Mouse (Mus musculus) olfactory bulb, adult 2 months (tissue): ENCODE measurements at regions not wholly inside any gene's neighbourhood (a gene's known extent, or its start where the extent isn't known, plus 50 kb on each side); places are given as distances from the start of the nearest gene placed in this dataset.

Source experiments
- H3K27ac ChIP-seq: fragments of 200-500 bp; 2 replicates; pipeline ENCODE4 v1.5.1; 2012; ENCODE audit warnings: low read depth, low read length; ENCODE audit not compliant: insufficient read depth
- H3K4me1 ChIP-seq: fragments of 200-500 bp; 2 replicates; pipeline ENCODE4 v1.6.1; 2012; ENCODE audit warnings: low read length; ENCODE audit not compliant: control insufficient read depth, insufficient read depth
- H3K4me3 ChIP-seq: fragments of 200-500 bp; 2 replicates; pipeline ENCODE4 v1.5.1; 2012; ENCODE audit warnings: mild to moderate bottlenecking, low read depth, low read length, moderate library complexity; ENCODE audit not compliant: insufficient read depth
- CTCF ChIP-seq: fragments of 200-500 bp; IDR thresholded peaks from 2 replicates; pipeline ENCODE4 v1.5.1; 2012; ENCODE audit warnings: low read depth, mild to moderate bottlenecking, low read length, moderate library complexity; ENCODE audit not compliant: insufficient read depth
- POLR2A ChIP-seq: fragments of 200-500 bp; IDR thresholded peaks from 2 replicates; pipeline ENCODE4 v1.6.1; 2012; ENCODE audit warnings: mild to moderate bottlenecking, low read depth, low read length, moderate library complexity; ENCODE audit not compliant: insufficient read depth
- WGBS: fragments of 180-500 bp; shearing (Covaris S2); methylation state at CpG from one replicate; pipeline ENCODE4 v1.1.7; 2018; 5-methylcytosine and 5-hydroxymethylcytosine counted together

DNA sequence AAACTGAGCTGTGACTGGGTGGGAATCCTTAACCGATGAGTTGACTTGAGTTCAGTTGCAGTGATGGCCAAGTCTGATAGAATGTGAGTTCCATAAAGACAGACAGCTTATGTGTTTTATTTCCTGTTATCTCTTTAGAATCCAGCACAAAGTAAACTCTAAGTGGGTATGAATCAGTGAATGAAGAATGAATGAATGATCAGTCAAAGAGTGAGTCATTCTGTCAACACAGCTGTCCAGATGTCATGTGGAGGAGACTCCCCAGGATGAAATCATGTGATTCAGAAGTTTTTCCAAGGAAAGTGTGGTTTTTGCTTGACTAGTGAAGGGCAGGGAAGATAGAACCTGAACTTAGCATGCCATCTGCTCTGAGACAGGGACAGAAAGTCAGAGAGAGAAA is 732.0 kb upstream of the A1bg start:
- Histone ChIP-seq H3K27ac (no peak overlapping the region), H3K4me1 (no peaks in the 10 kb centered on the region), H3K4me3 (no peak overlapping the region)
- WGBS, result 92% methylated on average over 1 of the region's 1 CpGs
- TF ChIP-seq CTCF, result no peak
- TF ChIP-seq POLR2A, result no peak

DNA sequence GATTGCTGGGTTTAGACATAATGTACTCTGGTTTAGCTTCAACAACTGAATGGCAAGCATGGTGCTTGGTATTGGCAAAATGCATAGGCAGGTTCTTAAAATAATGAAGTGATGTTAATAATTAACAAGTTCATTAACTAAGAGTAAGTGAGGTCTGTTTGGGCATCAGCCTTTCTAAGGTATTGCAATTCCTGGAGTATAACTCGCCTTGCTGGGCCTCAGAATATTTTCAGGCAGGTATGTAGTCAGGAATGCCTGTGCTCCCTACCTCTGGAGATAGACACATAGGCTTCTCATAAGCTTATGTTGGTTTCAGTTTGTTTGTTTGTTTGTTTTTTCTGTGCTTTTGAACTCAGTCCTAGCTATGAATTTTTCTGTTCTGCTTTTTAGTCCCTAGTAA is 731.0 kb upstream of the A1bg start:
- Histone ChIP-seq H3K4me3 (no peak overlapping the region), H3K4me1 (no peaks in the 10 kb centered on the region), H3K27ac (no peak overlapping the region)
- TF ChIP-seq POLR2A, result no peak
- 90% methylated on average over 1 of the region's 1 CpGs for WGBS

DNA sequence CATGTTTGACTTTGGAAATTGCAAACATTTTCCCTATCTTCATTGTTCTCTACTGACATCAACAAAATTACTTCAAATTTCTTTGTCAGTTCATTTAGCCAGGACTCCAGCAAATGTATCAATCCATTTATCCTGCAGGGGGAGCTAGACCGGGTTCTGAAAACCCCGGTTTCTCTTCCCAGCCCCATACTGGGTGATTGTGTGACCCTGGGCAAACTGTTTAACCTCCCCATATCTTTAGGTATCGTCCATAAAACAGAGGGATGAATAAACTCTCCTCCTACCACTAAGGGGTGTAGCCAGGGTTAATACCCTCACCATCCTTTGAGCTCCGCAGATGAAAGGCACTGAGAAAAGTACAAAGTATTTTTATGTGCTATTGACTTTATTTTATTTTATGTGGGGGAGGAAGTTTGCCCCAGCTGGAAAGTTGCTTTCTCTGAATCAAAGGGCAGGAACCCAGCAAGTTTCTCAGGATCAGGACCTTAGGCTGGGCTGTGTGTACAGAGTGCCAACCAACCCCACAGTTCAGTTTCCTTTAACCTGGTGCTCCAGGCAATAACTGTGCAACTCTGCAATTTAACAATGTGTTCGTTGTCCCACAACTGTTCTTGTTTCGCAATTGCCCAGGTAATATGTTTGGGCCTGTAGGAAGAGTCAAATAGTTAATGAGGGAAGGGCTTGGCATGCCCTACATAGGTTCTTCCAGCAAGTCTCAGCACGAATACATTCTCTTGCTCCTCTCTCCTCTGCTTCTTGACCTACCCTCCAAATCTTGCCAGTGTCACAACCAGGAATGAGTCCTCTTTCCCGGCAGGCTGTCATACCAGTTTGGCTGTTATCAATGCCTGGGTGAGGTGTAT is 696.1 kb upstream of the A1bg start:
- H3K27ac ChIP-seq, result no peak overlapping the region
- TF ChIP-seq CTCF, result no peak
- TF ChIP-seq POLR2A, result no peak
- H3K4me3 ChIP-seq, result no peak overlapping the region
- WGBS, result 79% methylated on average over 8 of the region's 8 CpGs
- no peaks in the 10 kb centered on the region for H3K4me1 ChIP-seq

DNA sequence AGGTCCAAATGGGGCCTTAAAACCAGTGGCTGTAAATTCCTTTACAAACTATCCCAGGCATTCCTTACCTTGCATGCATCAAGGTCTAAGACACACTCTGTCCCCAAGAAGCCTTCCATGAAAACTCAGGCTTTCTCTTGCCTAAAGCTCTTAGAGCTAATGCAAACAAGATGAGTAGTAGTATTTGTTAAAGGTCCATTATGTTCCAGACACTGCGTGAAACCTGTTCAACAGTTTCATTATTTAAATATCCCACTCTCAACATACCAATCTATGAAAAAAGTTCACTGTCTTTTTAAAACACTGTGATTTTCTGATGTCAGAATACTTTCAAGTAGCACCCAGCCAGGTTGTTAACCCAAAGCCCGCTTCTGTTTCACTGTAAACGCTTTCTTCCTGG is 687.9 kb upstream of the A1bg start:
- Histone ChIP-seq H3K4me3 (no peak overlapping the region), H3K27ac (no peak overlapping the region), H3K4me1 (no peaks in the 10 kb centered on the region)
- WGBS, result 90% methylated on average over 3 of the region's 3 CpGs
- TF ChIP-seq CTCF (no peak), POLR2A (no peak)

DNA sequence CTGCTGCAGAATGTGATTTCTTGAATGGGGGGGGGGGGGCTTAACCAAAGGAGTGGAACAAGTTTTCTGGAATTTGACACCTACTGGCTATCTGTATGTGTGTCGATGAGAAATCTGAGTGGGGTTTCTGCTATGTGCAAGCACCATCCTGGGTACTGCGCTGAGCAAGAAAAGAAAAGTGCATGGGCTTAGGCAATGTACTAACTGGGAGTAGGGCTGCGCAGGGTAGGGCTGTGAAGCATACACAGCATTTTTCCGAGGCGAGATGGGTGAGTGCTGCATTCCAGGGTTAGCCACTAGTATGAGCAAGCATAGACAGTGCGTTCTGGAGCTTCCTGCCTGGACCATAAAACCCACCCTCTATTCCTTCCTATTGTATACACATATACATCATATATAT is 686.8 kb upstream of the A1bg start:
- no peak for TF ChIP-seq CTCF
- TF ChIP-seq POLR2A, result no peak
- Histone ChIP-seq H3K27ac (no peak overlapping the region), H3K4me1 (no peaks in the 10 kb centered on the region), H3K4me3 (no peak overlapping the region)
- 96% methylated on average over 6 of the region's 6 CpGs for WGBS

DNA sequence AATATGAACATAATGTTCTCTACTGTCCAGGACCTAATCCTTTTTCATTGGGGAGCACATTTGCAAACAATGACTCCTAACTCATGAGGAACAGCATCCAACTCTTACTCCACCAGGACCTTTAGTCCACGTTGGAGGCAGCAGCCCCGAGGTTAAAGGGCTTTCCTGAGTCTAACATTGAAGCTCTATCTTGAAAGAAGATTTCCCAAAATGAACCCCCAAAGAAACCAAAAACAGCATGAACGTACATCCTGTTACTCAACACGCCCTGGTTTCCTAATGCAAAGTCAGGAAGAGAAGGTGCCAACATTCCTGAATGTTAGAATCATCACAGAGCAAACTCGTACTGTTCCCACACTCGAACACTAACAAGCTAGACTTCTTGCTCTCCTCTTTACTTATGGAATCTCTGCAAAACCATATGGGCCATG is 685.5 kb upstream of the A1bg start:
- Histone ChIP-seq H3K4me1 (no peaks in the 10 kb centered on the region), H3K27ac (no peak overlapping the region), H3K4me3 (no peak overlapping the region)
- 86% methylated on average over 6 of the region's 6 CpGs for WGBS
- no peak for TF ChIP-seq CTCF
- TF ChIP-seq POLR2A, result no peak

DNA sequence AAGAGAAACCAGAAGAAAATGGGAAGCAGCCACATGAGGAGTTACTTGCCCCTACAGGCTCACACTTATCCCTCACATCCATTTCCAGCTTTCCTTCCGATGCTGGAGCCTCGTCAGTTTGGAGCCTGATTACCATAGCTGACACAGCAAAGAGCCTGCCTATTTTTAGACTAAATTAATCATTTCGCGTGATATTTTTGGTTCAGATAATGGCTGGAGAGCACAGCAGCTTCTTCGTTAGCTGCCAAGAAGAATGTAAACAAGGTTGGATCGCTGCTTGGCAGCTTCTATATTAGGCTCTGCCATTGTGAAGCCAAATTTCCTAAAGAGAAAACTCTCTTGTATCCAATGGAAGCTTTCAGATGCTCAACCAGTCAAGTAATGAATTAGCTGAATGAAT is 676.9 kb upstream of the A1bg start:
- TF ChIP-seq POLR2A (no peak), CTCF (no peak)
- WGBS, result 16% methylated on average over 6 of the region's 6 CpGs
- no peak overlapping the region for H3K4me3 ChIP-seq
- H3K27ac ChIP-seq, result no peak overlapping the region
- H3K4me1 ChIP-seq, result no peaks in the 10 kb centered on the region

DNA sequence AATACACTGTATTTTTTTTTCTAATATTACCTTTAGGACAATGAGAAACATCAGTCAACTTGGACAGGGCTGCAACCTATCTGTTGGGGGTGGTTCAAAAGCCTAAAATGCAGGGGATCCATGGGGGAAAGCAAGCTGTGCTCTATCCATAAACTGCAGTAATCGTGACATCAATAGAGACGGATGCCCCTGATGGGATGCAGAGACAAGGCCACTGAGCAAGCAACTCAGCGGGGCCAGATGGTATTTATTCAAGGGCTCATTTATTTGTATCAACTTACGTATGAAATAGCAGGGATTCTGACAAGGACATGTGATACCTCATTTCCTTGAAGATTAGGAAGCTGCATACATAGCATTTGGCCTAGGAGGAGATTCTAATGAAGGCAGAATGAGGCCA is 673.5 kb upstream of the A1bg start:
- TF ChIP-seq CTCF (no peak), POLR2A (no peak)
- Histone ChIP-seq H3K27ac (no peak overlapping the region), H3K4me3 (no peak overlapping the region), H3K4me1 (no peaks in the 10 kb centered on the region)
- 86% methylated on average over 4 of the region's 4 CpGs for WGBS

DNA sequence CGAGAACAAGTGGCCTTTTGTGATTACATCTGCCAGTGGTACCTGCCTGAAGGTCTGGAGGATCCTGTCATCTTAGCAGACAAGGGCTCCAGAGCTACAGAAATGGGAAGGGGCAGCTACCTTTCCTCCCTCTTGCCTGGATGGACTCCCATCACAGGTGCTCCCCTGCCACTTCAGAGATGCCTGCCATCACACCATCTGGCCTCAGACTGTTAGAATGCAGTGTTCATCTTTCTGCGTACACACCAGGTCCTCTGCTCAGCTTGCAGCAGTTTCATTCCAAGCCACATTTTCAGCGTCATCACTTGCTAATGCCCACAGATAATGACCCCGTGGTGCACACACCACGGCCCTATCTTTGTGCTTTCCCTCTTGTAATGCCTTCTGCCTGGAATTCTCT is 666.1 kb upstream of the A1bg start:
- H3K4me3 ChIP-seq, result no peak overlapping the region
- TF ChIP-seq POLR2A, result no peak
- no peak for TF ChIP-seq CTCF
- WGBS, result 91% methylated on average over 5 of the region's 5 CpGs
- no peaks in the 10 kb centered on the region for H3K4me1 ChIP-seq
- no peak overlapping the region for H3K27ac ChIP-seq
